Mouse (Mus musculus) heart, embryonic 14.5 days (tissue): ENCODE results near the gene Rcn2. TPM values are rescaled to one million over a fixed set of nuclear protein-coding genes. Genes with fewer than 3 reads are reported as not detected.

ENCODE experiments used
- ATAC-seq: fragments of 200-750 bp; cut with Nextera tagmentation; 2 replicates; pipeline ENCODE4 v1.8.0; 2017; ENCODE audit warnings: low read depth, moderate TSS enrichment; ENCODE audit not compliant: insufficient number of reproducible peaks, insufficient read depth, low FRiP score
- H3K27ac ChIP-seq, 2 experiments: fragments of 200-500 bp in 1 of 2; fragments of 300-500 bp in 1 of 2; sonication (generic) in 1 of 2; replicated peaks in 1 of 2; 2 replicates each; pipeline ENCODE4 v1.5.1; 2012 to 2014; ENCODE audit warnings: low read depth in 2 of 2, low read length in 2 of 2, control low read depth in 1 of 2, mild to moderate bottlenecking in 1 of 2, mixed read lengths in 1 of 2; ENCODE audit not compliant: control insufficient read depth in 1 of 2, insufficient read depth in 1 of 2
- H3K27me3 ChIP-seq: fragments of 300-500 bp; sonication (generic); 2 replicates; pipeline ENCODE4 v1.6.1; 2014; ENCODE audit warnings: mild to moderate bottlenecking, low read length, control low read depth; ENCODE audit not compliant: control insufficient read depth, insufficient read depth
- H3K36me3 ChIP-seq: fragments of 300-500 bp; sonication (generic); 2 replicates; pipeline ENCODE4 v1.6.1; 2014; ENCODE audit warnings: mild to moderate bottlenecking, control low read depth, low read length, mixed read lengths; ENCODE audit not compliant: control insufficient read depth, insufficient read depth
- H3K4me1 ChIP-seq, 2 experiments: fragments of 200-500 bp in 1 of 2; fragments of 300-500 bp in 1 of 2; sonication (generic) in 1 of 2; 2 replicates each; pipeline ENCODE4 v1.6.1; 2012 to 2014; ENCODE audit warnings: low read length in 2 of 2, control low read depth in 1 of 2, mixed read lengths in 1 of 2; ENCODE audit not compliant: control insufficient read depth in 2 of 2, insufficient read depth in 2 of 2
- H3K4me2 ChIP-seq: fragments of 300-500 bp; sonication (generic); 2 replicates; pipeline ENCODE4 v1.6.1; 2014; ENCODE audit warnings: mild to moderate bottlenecking, low read length
- H3K4me3 ChIP-seq, 2 experiments: fragments of 200-500 bp in 1 of 2; fragments of 300-500 bp in 1 of 2; sonication (generic) in 1 of 2; 2 replicates each; pipeline ENCODE4 v1.5.1; 2012 to 2014; ENCODE audit warnings: low read length in 2 of 2, mild to moderate bottlenecking in 2 of 2, control low read depth in 1 of 2, low read depth in 1 of 2, moderate library complexity in 1 of 2; ENCODE audit not compliant: control insufficient read depth in 1 of 2, insufficient read depth in 1 of 2
- H3K9ac ChIP-seq: fragments of 300-500 bp; sonication (generic); 2 replicates; pipeline ENCODE4 v1.6.1; 2014; ENCODE audit warnings: mild to moderate bottlenecking, low read length
- H3K9me3 ChIP-seq: fragments of 300-500 bp; sonication (generic); 2 replicates; pipeline ENCODE4 v1.6.1; 2016; ENCODE audit warnings: low read length, control low read depth; ENCODE audit not compliant: control insufficient read depth
- WGBS: fragments of 180-500 bp; shearing (Covaris S2); extraction: QIAGEN DNeasy Blood & Tissue Kit; methylation state at CpG from one replicate; pipeline ENCODE4 v1.1.7; 2014; 5-methylcytosine and 5-hydroxymethylcytosine counted together
- polyA plus RNA-seq: library from polyadenylated mRNA; unstranded; fragments of >200 nt; fragmentation: Nextera tagmentation; extraction: Ambion mirVana; gene quantifications from 2 replicates; pipeline ENCODE4 v1.2.1, GENCODE M21; 2014

Gene Rcn2
- polyA plus RNA-seq, 1 experiment from 2014 or later = 146 TPM

DNA sequence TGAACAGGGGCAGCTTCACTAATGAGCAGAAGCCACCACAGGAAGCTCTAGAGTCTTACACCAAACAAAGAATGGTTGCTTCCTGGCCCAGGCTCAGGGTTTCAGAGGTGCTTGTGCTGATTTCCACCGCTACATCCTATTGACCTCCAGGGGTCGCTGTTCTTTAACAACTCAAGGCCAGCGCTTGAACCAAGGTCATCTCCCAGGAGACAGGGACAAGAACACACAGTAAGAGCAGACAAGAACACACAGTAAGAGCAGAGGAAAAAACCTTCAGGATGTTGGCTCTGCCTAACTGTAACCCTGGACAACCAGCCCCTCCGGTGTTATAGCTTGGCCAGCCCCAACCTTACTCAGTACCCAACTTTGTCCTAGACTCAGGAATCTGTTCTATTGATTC lies 33.6 kb downstream of the Rcn2 start:
- 0 out of 2 replicates have a peak, but pooled peaks cover 10% of the 10 kb centered on the region for H3K36me3 ChIP-seq
- H3K4me2 ChIP-seq = no peak overlapping the region
- no peak overlapping the region for H3K4me3 ChIP-seq
- peaks cover 13 to 15% of the 10 kb centered on the region in 2 experiments for H3K4me1 ChIP-seq
- 0 out of 2 replicates have a peak overlapping the region, but pooled peaks have one; percentile 12 for H3K9ac ChIP-seq
- peak; percentile 67; the same call in 1 of the 2 replicates for ATAC-seq
- H3K27me3 ChIP-seq = no peaks in the 10 kb centered on the region
- WGBS = 8% methylated on average over 4 of the region's 4 CpGs
- no peaks in the 10 kb centered on the region for H3K9me3 ChIP-seq
- peak overlapping the region; percentile 58 to 74 for H3K27ac ChIP-seq

DNA sequence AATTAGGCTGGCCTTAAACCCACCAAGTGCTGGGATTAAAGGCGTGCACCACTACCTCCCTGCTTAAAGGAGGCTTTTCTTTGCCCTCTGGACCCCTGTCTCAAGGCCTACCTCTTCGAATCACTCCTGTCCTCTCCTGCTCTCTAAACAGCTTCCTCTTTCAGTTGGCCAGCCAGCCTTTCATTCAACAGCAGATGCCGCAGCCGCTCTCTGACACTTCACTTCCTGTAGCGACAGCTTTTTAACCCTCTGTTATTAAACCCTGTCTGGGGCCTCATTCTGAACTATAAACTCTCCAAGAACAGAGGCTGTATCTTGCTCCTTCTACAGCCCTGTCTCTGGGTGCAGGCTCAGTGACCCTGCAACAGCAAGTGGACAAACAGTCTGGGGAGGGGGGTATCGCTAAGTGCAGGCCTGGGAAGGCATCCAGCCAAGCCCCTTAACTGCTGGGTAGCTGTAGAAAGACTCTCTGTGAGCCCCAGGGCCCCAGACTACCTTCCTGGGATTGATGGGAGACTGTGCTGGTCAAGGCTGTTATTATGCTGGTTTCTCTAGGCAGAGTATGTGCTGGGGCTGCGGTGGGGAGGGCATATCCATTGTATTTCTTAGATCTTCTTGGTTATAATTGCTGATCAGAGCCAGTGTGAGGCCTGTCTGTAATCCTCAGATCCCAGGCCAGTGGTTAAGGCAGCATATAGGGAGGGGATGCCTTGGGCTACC lies 34.4 kb downstream of the Rcn2 start:
- Histone ChIP-seq H3K27ac (peak overlapping the region; percentile 58 to 74), H3K27me3 (no peaks in the 10 kb centered on the region), H3K4me2 (no peak overlapping the region), H3K36me3 (0 out of 2 replicates have a peak, but pooled peaks cover 7% of the 10 kb centered on the region), H3K9me3 (no peaks in the 10 kb centered on the region), H3K4me3 (no peak overlapping the region), H3K9ac (peak overlapping the region; percentile 12), H3K4me1 (peaks cover 13 to 15% of the 10 kb centered on the region in 2 experiments)
- WGBS = 45% methylated on average over 7 of the region's 7 CpGs
- ATAC-seq = peak; percentile 32; the same call in 1 of the 2 replicates

DNA sequence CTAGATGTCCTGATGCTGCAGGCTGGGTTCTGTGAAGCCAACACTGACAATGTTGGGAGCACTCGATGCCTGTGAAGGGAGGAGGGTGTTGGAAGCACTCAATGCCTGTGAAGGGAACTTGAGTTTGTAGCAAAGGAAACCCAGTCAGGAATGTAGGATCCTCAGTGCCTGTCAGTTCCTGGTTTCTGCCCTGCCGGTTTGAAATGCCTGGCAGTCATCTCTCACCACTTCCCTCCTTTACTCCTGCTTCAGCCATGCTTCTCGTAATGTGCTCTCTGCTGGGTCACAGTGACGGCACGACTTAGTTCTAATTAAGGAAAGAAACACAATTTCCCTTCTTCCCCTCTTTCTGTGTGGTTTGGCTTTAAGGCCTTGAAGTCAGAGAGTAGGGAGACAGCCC lies 37.9 kb downstream of the Rcn2 start:
- peaks cover 13 to 15% of the 10 kb centered on the region in 2 experiments for H3K4me1 ChIP-seq
- H3K9me3 ChIP-seq = no peaks in the 10 kb centered on the region
- H3K36me3 ChIP-seq = no peaks in the 10 kb centered on the region
- no peaks in the 10 kb centered on the region for H3K27me3 ChIP-seq
- no peak overlapping the region for H3K27ac ChIP-seq
- H3K9ac ChIP-seq = no peak overlapping the region
- no peak overlapping the region for H3K4me3 ChIP-seq
- WGBS = 40% methylated on average over 5 of the region's 5 CpGs
- no peak for ATAC-seq
- no peak overlapping the region for H3K4me2 ChIP-seq

DNA sequence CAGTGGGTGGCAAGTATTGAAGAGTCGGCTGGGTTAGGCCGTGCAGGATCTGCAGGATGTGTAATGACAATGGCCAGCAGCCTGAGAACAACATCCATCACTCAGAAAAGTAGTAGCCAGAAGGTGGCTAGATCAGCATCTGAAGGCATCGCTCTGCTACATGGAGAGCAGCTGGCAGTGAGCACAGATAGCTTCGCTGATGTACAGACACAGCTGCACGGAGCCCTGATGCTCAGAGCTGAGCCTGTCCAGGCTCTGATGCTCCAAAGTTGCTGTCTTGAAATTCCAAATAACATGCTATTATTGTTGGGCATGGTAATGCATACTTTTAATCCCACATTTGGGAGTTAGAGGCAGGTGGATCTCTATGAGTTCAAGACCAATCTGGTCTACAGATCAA lies 44.9 kb downstream of the Rcn2 start:
- WGBS = 86% methylated on average over 5 of the region's 5 CpGs
- Histone ChIP-seq H3K4me3 (no peak overlapping the region), H3K27me3 (no peaks in the 10 kb centered on the region), H3K27ac (no peak overlapping the region), H3K36me3 (no peaks in the 10 kb centered on the region), H3K4me1 (peaks cover 16 to 17% of the 10 kb centered on the region in 2 experiments), H3K4me2 (no peak overlapping the region), H3K9me3 (no peaks in the 10 kb centered on the region), H3K9ac (no peak overlapping the region)
- no peak for ATAC-seq

DNA sequence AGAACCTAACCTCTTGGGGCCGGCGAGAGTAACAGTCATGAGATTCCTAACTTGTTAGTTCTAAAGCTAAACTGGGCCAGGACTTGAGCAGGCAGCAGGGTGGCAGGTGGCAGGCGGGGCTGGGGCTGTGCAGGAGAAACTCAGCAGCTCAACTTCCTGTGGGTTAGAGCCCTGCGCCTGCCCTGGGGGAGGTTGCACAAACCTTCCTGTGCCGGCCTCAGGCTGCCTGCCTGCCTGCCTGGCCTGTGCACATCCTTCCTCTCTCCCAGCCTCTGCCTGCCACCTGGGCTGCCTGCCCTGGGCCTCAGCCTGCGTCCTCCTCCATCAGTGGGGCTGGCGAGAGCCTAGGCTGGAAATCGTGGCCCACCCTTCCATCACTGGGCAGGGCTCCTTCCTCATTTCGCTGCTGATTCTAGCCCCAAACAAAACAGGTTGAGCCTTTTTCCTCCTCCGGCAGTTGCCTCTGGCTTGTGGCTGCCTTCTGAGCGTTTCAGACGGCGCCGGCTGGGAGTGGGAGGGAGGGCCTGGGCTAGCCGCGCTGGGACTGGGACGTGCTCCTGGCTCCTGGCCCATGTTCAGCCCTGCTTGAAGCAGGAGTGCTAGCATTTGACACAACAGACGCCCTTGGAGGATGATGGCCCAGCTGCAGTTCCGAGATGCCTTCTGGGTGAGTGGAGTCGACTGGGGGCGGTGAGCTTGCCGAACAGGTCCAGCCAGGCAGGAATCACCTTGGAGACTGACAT lies 48.3 kb downstream of the Rcn2 start, which contains the start of gene Pstpip1:
TSS of gene Pstpip1 (plus strand) at position 185 of the 743 bp plus-strand sequence.
- peak within 1 kb of the TSS; percentile 60 to 74 for H3K27ac ChIP-seq
- peaks cover 16 to 17% of the 10 kb centered on the region in 2 experiments for H3K4me1 ChIP-seq
- H3K36me3 ChIP-seq = no peaks in the 10 kb centered on the region
- peak within 1 kb of the TSS; percentile 55 for H3K4me2 ChIP-seq
- H3K9me3 ChIP-seq = no peaks in the 10 kb centered on the region
- peak within 1 kb of the TSS in 1 of 2 experiments; percentile 10; a peak in 3 of 4 replicates for H3K4me3 ChIP-seq
- H3K27me3 ChIP-seq = no peaks in the 10 kb centered on the region
- peak; percentile 84 for ATAC-seq
- 19% methylated on average over 22 of the region's 22 CpGs for WGBS
- peak within 1 kb of the TSS; percentile 61 for H3K9ac ChIP-seq

DNA sequence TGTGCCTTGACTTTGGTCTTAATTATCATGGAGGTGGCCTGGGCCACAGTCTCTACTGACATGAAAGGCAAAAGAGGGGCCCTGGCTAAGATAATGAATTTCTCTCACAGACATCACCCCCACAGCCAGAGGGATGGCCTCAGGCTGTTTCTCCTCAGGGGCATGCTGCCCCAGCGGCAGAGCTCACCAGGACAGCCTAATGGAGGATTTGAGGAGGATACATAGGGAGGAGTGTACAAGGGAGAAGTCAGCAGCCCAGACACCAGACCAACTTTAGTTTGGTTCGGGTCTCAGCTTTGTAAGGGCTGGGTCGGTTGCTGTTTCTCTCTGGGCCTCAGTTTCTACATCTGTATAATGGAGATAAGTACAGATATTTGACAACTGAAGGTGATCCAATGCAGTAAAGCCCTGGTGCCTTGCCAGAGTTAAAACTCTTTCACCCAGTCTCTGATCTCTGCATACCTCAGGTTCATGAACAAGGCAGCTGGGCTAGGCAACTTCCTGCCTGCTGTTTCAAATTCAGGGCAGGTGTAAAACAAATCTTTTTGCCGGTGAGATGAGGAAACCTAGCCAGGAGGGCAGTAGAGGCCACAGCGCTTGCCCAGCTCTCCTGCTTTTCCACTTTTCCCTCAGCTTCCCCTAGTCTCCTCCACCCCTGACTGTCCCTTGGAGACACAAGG lies 49.0 kb downstream of the Rcn2 start:
- peak overlapping the region; percentile 33 to 74; a peak in 3 of 4 replicates for H3K27ac ChIP-seq
- peak overlapping the region; percentile 61 for H3K9ac ChIP-seq
- H3K9me3 ChIP-seq = no peaks in the 10 kb centered on the region
- no peak overlapping the region; a peak in 2 of 4 replicates for H3K4me3 ChIP-seq
- ATAC-seq = no peak
- H3K4me1 ChIP-seq = peaks cover 16 to 17% of the 10 kb centered on the region in 2 experiments
- no peaks in the 10 kb centered on the region for H3K27me3 ChIP-seq
- 77% methylated on average over 5 of the region's 5 CpGs for WGBS
- no peaks in the 10 kb centered on the region for H3K36me3 ChIP-seq
- peak overlapping the region; percentile 55 for H3K4me2 ChIP-seq

DNA sequence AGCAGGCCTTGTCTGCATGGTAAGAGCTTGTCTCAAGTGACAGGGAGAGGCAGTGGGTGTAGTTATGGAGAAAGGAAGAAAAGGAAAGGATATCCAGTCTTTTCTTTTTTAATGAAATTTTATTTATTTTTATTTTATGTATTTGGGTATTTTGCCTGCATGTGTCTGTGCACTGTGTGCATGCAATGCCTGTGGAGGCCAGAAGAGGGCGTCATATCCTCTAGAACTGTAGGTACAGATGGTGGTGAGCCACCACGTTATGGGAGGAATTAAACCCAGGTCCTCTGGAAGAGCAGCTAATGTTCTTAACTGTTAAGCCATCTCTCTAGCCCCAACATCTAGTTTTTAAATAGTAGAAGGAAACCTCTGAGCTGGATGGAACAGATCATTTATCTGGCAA lies 50.5 kb downstream of the Rcn2 start:
- H3K9ac ChIP-seq = no peak overlapping the region
- WGBS = 47% methylated on average over 2 of the region's 2 CpGs
- H3K27ac ChIP-seq = no peak overlapping the region
- peaks cover 16 to 17% of the 10 kb centered on the region in 2 experiments for H3K4me1 ChIP-seq
- H3K9me3 ChIP-seq = no peaks in the 10 kb centered on the region
- ATAC-seq = no peak
- no peaks in the 10 kb centered on the region for H3K27me3 ChIP-seq
- no peak overlapping the region for H3K4me3 ChIP-seq
- no peaks in the 10 kb centered on the region for H3K36me3 ChIP-seq
- H3K4me2 ChIP-seq = no peak overlapping the region
